Comparison of ENCODE assay signal across 17 mouse cellular contexts in genomic region chr4:4304666-4305065, GRCm38 (mm10).
DNase-seq lines count a peak whose midpoint lies in the region; ATAC-seq lines count a peak whose summit lies in the region.
"Had no signal": no experiment of that assay in that cellular context is flagged by ENCODE, and none has a peak within 500 bp of the region (broad histone marks: within the 10 kb centered on the region; RNA-seq: fewer than 3 reads in every experiment).

No protein-coding gene starts in this region.

- H3K27ac ChIP-seq in heart, embryonic 12.5 days (ENCODE audit: poor library complexity, severe bottlenecking) = no peak overlapping the region
- H3K27ac ChIP-seq: embryonic facial prominence, embryonic 12.5 days; hindbrain, embryonic 14.5 days; intestine, embryonic 15.5 days; liver, embryonic 12.5 days; midbrain, embryonic 15.5 days had no signal

- peak; percentile 93 for DNase-seq in heart, adult 11 months
- peak; percentile 17 for DNase-seq in kidney, postnatal 14 days
- DNase-seq in kidney, adult 9 months = no peak
- peak; percentile 8 for DNase-seq in urinary bladder, postnatal 14 days (ENCODE audit: low spot score)
- no peak for DNase-seq in urinary bladder, postnatal 4 days (ENCODE audit: low spot score in 2 of 2)
- DNase-seq in spleen, adult 12 weeks (ENCODE audit: low spot score) = no peak
- DNase-seq: cerebellum, adult 18-20 months; cerebellum, postnatal 36 days; forebrain, postnatal 0 days; left cerebral cortex, postnatal 4 days; lung, embryonic 14.5 days had no signal

- H3K9me3 ChIP-seq in heart, embryonic 12.5 days (replicated peaks) = no peaks in the 10 kb centered on the region
- H3K9me3 ChIP-seq: embryonic facial prominence, embryonic 12.5 days; intestine, embryonic 15.5 days; liver, embryonic 12.5 days; midbrain, embryonic 15.5 days had no signal

- no peaks in the 10 kb centered on the region for H3K27me3 ChIP-seq in heart, embryonic 12.5 days (replicated peaks)
- H3K27me3 ChIP-seq: embryonic facial prominence, embryonic 12.5 days; intestine, embryonic 15.5 days; liver, embryonic 12.5 days; midbrain, embryonic 15.5 days had no signal

- no peaks in the 10 kb centered on the region for H3K36me3 ChIP-seq in heart, embryonic 12.5 days
- H3K36me3 ChIP-seq: embryonic facial prominence, embryonic 12.5 days; intestine, embryonic 15.5 days; liver, embryonic 12.5 days; midbrain, embryonic 15.5 days had no signal

- H3K4me2 ChIP-seq in heart, embryonic 12.5 days = no peak overlapping the region
- H3K4me2 ChIP-seq: embryonic facial prominence, embryonic 12.5 days; hindbrain, embryonic 14.5 days; intestine, embryonic 15.5 days; liver, embryonic 12.5 days; lung, embryonic 14.5 days; midbrain, embryonic 15.5 days had no signal

- 65% methylated on average over 1 of the region's 1 CpGs for WGBS in heart, embryonic 12.5 days

- H3K9ac ChIP-seq in heart, embryonic 12.5 days = no peak overlapping the region
- H3K9ac ChIP-seq: embryonic facial prominence, embryonic 12.5 days; forebrain, postnatal 0 days; hindbrain, embryonic 14.5 days; intestine, embryonic 15.5 days; liver, embryonic 12.5 days; lung, embryonic 14.5 days; midbrain, embryonic 15.5 days had no signal

- no peak for ATAC-seq in heart, embryonic 12.5 days (ENCODE audit: insufficient number of reproducible peaks, low FRiP score)
- ATAC-seq: forebrain, postnatal 0 days; intestine, embryonic 15.5 days; liver, embryonic 12.5 days; midbrain, embryonic 15.5 days had no signal

- H3K4me3 ChIP-seq in heart, embryonic 12.5 days = no peak overlapping the region
- H3K4me3 ChIP-seq: embryonic facial prominence, embryonic 12.5 days; intestine, embryonic 15.5 days; liver, embryonic 12.5 days; midbrain, embryonic 15.5 days had no signal

- H3K4me1 ChIP-seq in heart, embryonic 12.5 days (replicated peaks) = no peaks in the 10 kb centered on the region
- H3K4me1 ChIP-seq: embryonic facial prominence, embryonic 12.5 days; intestine, embryonic 15.5 days; liver, embryonic 12.5 days; midbrain, embryonic 15.5 days had no signal

Comparison
In these comparisons a context has a peak if more than half of its experiments do, and no peak if none do; other contexts are left out.
1. DNase-seq: peak in heart, adult 11 months (single experiment), kidney, postnatal 14 days (single experiment) and urinary bladder, postnatal 14 days (single experiment); none in kidney, adult 9 months (single experiment), urinary bladder, postnatal 4 days (0 of 2) and spleen, adult 12 weeks (single experiment).